Mouse (Mus musculus): ENCODE results near the gene Pip5k1b. TPM values are rescaled to one million over a fixed set of nuclear protein-coding genes. Genes with fewer than 3 reads are reported as not detected.

The Pip5k1b gene
- polyA plus RNA-seq, 1 experiment from 2014 or later, result 0.77 TPM

GRCm38 (mm10) chr19:24418030-24418429 is 137.6 kb downstream of the Pip5k1b start:
- WGBS, result 44% methylated on average over 3 of the region's 3 CpGs
- ATAC-seq (ENCODE audit: insufficient number of reproducible peaks, low FRiP score, low TSS enrichment, low read depth), result no peak
- Histone ChIP-seq H3K9me3 (no peaks in the 10 kb centered on the region), H3K4me3 (no peak overlapping the region), H3K4me2 (no peak overlapping the region), H3K9ac (no peak overlapping the region), H3K27ac (no peak overlapping the region), H3K36me3 (no peaks in the 10 kb centered on the region), H3K27me3 (no peaks in the 10 kb centered on the region), H3K4me1 (0 out of 2 replicates have a peak, but pooled peaks cover under 1% of the 10 kb centered on the region)

- Histone ChIP-seq H3K4me2 (no peak overlapping the region), H3K9me3 (no peaks in the 10 kb centered on the region), H3K4me1 (no peaks in the 10 kb centered on the region), H3K9ac (no peak overlapping the region), H3K36me3 (no peaks in the 10 kb centered on the region), H3K4me3 (no peak overlapping the region), H3K27me3 (no peaks in the 10 kb centered on the region), H3K27ac (no peak overlapping the region)
- ATAC-seq (ENCODE audit: insufficient number of reproducible peaks, low FRiP score, low TSS enrichment, low read depth), result no peak
- WGBS, result 57% methylated on average over 3 of the region's 3 CpGs
Observed at GRCm38 (mm10) chr19:24417659-24418004, 138.0 kb downstream of the Pip5k1b start.

GRCm38 (mm10) chr19:24416975-24417658 is 138.6 kb downstream of the Pip5k1b start:
- Histone ChIP-seq H3K27ac (no peak overlapping the region), H3K27me3 (no peaks in the 10 kb centered on the region), H3K4me2 (no peak overlapping the region), H3K4me3 (no peak overlapping the region), H3K4me1 (no peaks in the 10 kb centered on the region), H3K9me3 (no peaks in the 10 kb centered on the region), H3K36me3 (no peaks in the 10 kb centered on the region), H3K9ac (no peak overlapping the region)
- 84% methylated on average over 9 of the region's 9 CpGs for WGBS
- ATAC-seq (ENCODE audit: insufficient number of reproducible peaks, low FRiP score, low TSS enrichment, low read depth), result no peak

GRCm38 (mm10) chr19:24415778-24416621 is 139.7 kb downstream of the Pip5k1b start:
- Histone ChIP-seq H3K36me3 (no peaks in the 10 kb centered on the region), H3K4me1 (no peaks in the 10 kb centered on the region), H3K4me3 (no peak overlapping the region), H3K4me2 (no peak overlapping the region), H3K9me3 (no peaks in the 10 kb centered on the region), H3K27ac (no peak overlapping the region), H3K27me3 (no peaks in the 10 kb centered on the region), H3K9ac (no peak overlapping the region)
- 85% methylated on average over 8 of the region's 8 CpGs for WGBS
- ATAC-seq (ENCODE audit: insufficient number of reproducible peaks, low FRiP score, low TSS enrichment, low read depth), result no peak

- H3K4me1 ChIP-seq, result no peaks in the 10 kb centered on the region
- no peak overlapping the region for H3K9ac ChIP-seq
- no peak overlapping the region for H3K4me2 ChIP-seq
- no peak overlapping the region for H3K4me3 ChIP-seq
- no peaks in the 10 kb centered on the region for H3K36me3 ChIP-seq
- WGBS, result 84% methylated on average over 11 of the region's 11 CpGs
- no peaks in the 10 kb centered on the region for H3K27me3 ChIP-seq
- no peak for ATAC-seq (ENCODE audit: insufficient number of reproducible peaks, low FRiP score, low TSS enrichment, low read depth)
- no peak overlapping the region for H3K27ac ChIP-seq
- H3K9me3 ChIP-seq, result no peaks in the 10 kb centered on the region
Observed at GRCm38 (mm10) chr19:24408863-24409564, 146.7 kb downstream of the Pip5k1b start.

GRCm38 (mm10) chr19:24404716-24405115 is 151.0 kb downstream of the Pip5k1b start:
- no peak overlapping the region for H3K27ac ChIP-seq
- no peaks in the 10 kb centered on the region for H3K27me3 ChIP-seq
- H3K36me3 ChIP-seq, result no peaks in the 10 kb centered on the region
- H3K9me3 ChIP-seq, result no peaks in the 10 kb centered on the region
- H3K4me3 ChIP-seq, result no peak overlapping the region
- no peak overlapping the region for H3K4me2 ChIP-seq
- 81% methylated on average over 3 of the region's 3 CpGs for WGBS
- no peaks in the 10 kb centered on the region for H3K4me1 ChIP-seq
- no peak for ATAC-seq (ENCODE audit: insufficient number of reproducible peaks, low FRiP score, low TSS enrichment, low read depth)
- H3K9ac ChIP-seq, result no peak overlapping the region

- H3K36me3 ChIP-seq, result no peaks in the 10 kb centered on the region
- no peaks in the 10 kb centered on the region for H3K27me3 ChIP-seq
- no peaks in the 10 kb centered on the region for H3K9me3 ChIP-seq
- H3K9ac ChIP-seq, result no peak overlapping the region
- WGBS, result 85% methylated on average over 6 of the region's 6 CpGs
- no peak overlapping the region for H3K27ac ChIP-seq
- no peak for ATAC-seq (ENCODE audit: insufficient number of reproducible peaks, low FRiP score, low TSS enrichment, low read depth)
- H3K4me2 ChIP-seq, result no peak overlapping the region
- H3K4me1 ChIP-seq, result no peaks in the 10 kb centered on the region
- H3K4me3 ChIP-seq, result no peak overlapping the region
Observed at GRCm38 (mm10) chr19:24403245-24403644, 152.4 kb downstream of the Pip5k1b start.

GRCm38 (mm10) chr19:24393920-24394319 is 161.8 kb downstream of the Pip5k1b start:
- no peak overlapping the region for H3K4me3 ChIP-seq
- ATAC-seq (ENCODE audit: insufficient number of reproducible peaks, low FRiP score, low TSS enrichment, low read depth), result no peak
- no peaks in the 10 kb centered on the region for H3K36me3 ChIP-seq
- no peaks in the 10 kb centered on the region for H3K27me3 ChIP-seq
- no peak overlapping the region for H3K4me2 ChIP-seq
- no peaks in the 10 kb centered on the region for H3K9me3 ChIP-seq
- H3K9ac ChIP-seq, result no peak overlapping the region
- no peak overlapping the region for H3K27ac ChIP-seq
- 78% methylated on average over 2 of the region's 2 CpGs for WGBS
- H3K4me1 ChIP-seq, result no peaks in the 10 kb centered on the region

- no peak for ATAC-seq (ENCODE audit: insufficient number of reproducible peaks, low FRiP score, low TSS enrichment, low read depth)
- 47% methylated on average over 9 of the region's 9 CpGs for WGBS
- H3K4me2 ChIP-seq, result no peak overlapping the region
- H3K9me3 ChIP-seq, result no peaks in the 10 kb centered on the region
- H3K4me3 ChIP-seq, result no peak overlapping the region
- H3K36me3 ChIP-seq, result no peaks in the 10 kb centered on the region
- H3K9ac ChIP-seq, result no peak overlapping the region
- no peaks in the 10 kb centered on the region for H3K27me3 ChIP-seq
- H3K27ac ChIP-seq, result no peak overlapping the region
- no peaks in the 10 kb centered on the region for H3K4me1 ChIP-seq
Observed at GRCm38 (mm10) chr19:24391519-24392251, 164.0 kb downstream of the Pip5k1b start.

GRCm38 (mm10) chr19:24386956-24387865 is 168.5 kb downstream of the Pip5k1b start:
- Histone ChIP-seq H3K4me2 (no peak overlapping the region), H3K9me3 (no peaks in the 10 kb centered on the region), H3K9ac (no peak overlapping the region), H3K36me3 (no peaks in the 10 kb centered on the region), H3K4me3 (no peak overlapping the region), H3K27ac (no peak overlapping the region), H3K27me3 (no peaks in the 10 kb centered on the region), H3K4me1 (no peaks in the 10 kb centered on the region)
- no peak for ATAC-seq (ENCODE audit: insufficient number of reproducible peaks, low FRiP score, low TSS enrichment, low read depth)
- WGBS, result 83% methylated on average over 22 of the region's 22 CpGs

- H3K9me3 ChIP-seq, result no peaks in the 10 kb centered on the region
- no peaks in the 10 kb centered on the region for H3K4me1 ChIP-seq
- H3K9ac ChIP-seq, result no peak overlapping the region
- no peak overlapping the region for H3K27ac ChIP-seq
- H3K36me3 ChIP-seq, result no peaks in the 10 kb centered on the region
- no peak overlapping the region for H3K4me3 ChIP-seq
- H3K27me3 ChIP-seq, result no peaks in the 10 kb centered on the region
- WGBS, result 53% methylated on average over 6 of the region's 6 CpGs
- H3K4me2 ChIP-seq, result no peak overlapping the region
- ATAC-seq (ENCODE audit: insufficient number of reproducible peaks, low FRiP score, low TSS enrichment, low read depth), result no peak
Observed at GRCm38 (mm10) chr19:24378470-24378869, 177.2 kb downstream of the Pip5k1b start.
